Mouse (Mus musculus) CH12.LX (cell line): ENCODE results near the gene Rps27rt. TPM values are rescaled to one million over a fixed set of nuclear protein-coding genes. Genes with fewer than 3 reads are reported as not detected.

ENCODE experiments used
- DNase-seq: peaks from one replicate; pipeline ENCODE4 v3.0.0-alpha.2; 2013; ENCODE audit errors: extremely low read depth
- H3K27ac ChIP-seq: 2 replicates; pipeline ENCODE4 v1.5.1; 2012; ENCODE audit warnings: low read depth, mild to moderate bottlenecking, control low read depth, moderate library complexity; ENCODE audit not compliant: insufficient read depth
- H3K27me3 ChIP-seq: replicated peaks from 2 replicates; pipeline ENCODE3; 2012; ENCODE audit warnings: inconsistent platforms
- H3K36me3 ChIP-seq, 2 experiments: replicated peaks in 1 of 2; 2 replicates each; pipeline versions ENCODE3 to v1.6.1; 2012; ENCODE audit warnings: inconsistent platforms in 1 of 2, low read length in 1 of 2, mild to moderate bottlenecking in 1 of 2, mixed read lengths in 1 of 2, moderate library complexity in 1 of 2; ENCODE audit not compliant: control insufficient read depth in 1 of 2, insufficient read depth in 1 of 2
- H3K4me1 ChIP-seq, 2 experiments: 2 replicates each; pipeline ENCODE4 v1.6.1; 2012; ENCODE audit warnings: inconsistent platforms in 1 of 2, moderate library complexity in 1 of 2; ENCODE audit not compliant: insufficient read depth in 2 of 2, control insufficient read depth in 1 of 2
- H3K4me2 ChIP-seq: 2 replicates; pipeline ENCODE4 v1.6.1; 2012; ENCODE audit warnings: low read depth, mild to moderate bottlenecking, control low read depth; ENCODE audit not compliant: poor library complexity, insufficient read depth, severe bottlenecking
- H3K4me3 ChIP-seq, 3 experiments: fragments of 150-350 bp in 1 of 3; sonication (generic) in 1 of 3; replicated peaks in 1 of 3; 2 replicates each; pipeline versions ENCODE3 to v1.5.1; 2011 to 2012; ENCODE audit warnings: low read depth in 2 of 3, low read length in 2 of 3, mild to moderate bottlenecking in 2 of 3, moderate library complexity in 2 of 3, control low read depth in 1 of 3, improper control_type of control experiment in 1 of 3, inconsistent platforms in 1 of 3, mixed read lengths in 1 of 3; ENCODE audit not compliant: poor library complexity in 1 of 3
- H3K79me2 ChIP-seq: replicated peaks from 2 replicates; pipeline ENCODE4 v1.6.1; 2012; ENCODE audit warnings: mild to moderate bottlenecking, moderate library complexity; ENCODE audit not compliant: control insufficient read depth, poor library complexity, insufficient read depth, severe bottlenecking; ENCODE audit errors: extremely low read depth
- H3K9ac ChIP-seq: 2 replicates; pipeline ENCODE4 v1.6.1; 2012; ENCODE audit warnings: low read depth, mild to moderate bottlenecking, control low read depth, moderate library complexity; ENCODE audit not compliant: insufficient read depth
- H3K9me3 ChIP-seq: replicated peaks from 2 replicates; pipeline ENCODE3; 2012; ENCODE audit warnings: low read length, inconsistent platforms, mixed read lengths
- CHD1 ChIP-seq: IDR thresholded peaks from 2 replicates; pipeline ENCODE4 v1.6.1; 2012; ENCODE audit warnings: low read depth, low read length, improper control_type of control experiment, inconsistent platforms
- CTCF ChIP-seq, 2 experiments: IDR thresholded peaks in 1 of 2; conservative IDR thresholded peaks in 1 of 2; 2 replicates each; pipeline ENCODE4 v1.5.1; 2011 to 2012; ENCODE audit warnings: low read depth in 2 of 2, low read length in 2 of 2, improper control_type of control experiment in 1 of 2, inconsistent platforms in 1 of 2, mild to moderate bottlenecking in 1 of 2, moderate library complexity in 1 of 2
- ELF1 ChIP-seq: IDR thresholded peaks from 2 replicates; pipeline ENCODE4 v1.6.1; 2014; ENCODE audit warnings: low read depth, mild to moderate bottlenecking, inconsistent platforms, low read length, improper control_type of control experiment
- ETS1 ChIP-seq: conservative IDR thresholded peaks from 2 replicates; pipeline ENCODE4 v1.6.1; 2012; ENCODE audit warnings: low read depth, mild to moderate bottlenecking, inconsistent platforms, low read length, improper control_type of control experiment, moderate library complexity
- JUN ChIP-seq: IDR thresholded peaks from 2 replicates; pipeline ENCODE4 v1.6.1; 2011; ENCODE audit warnings: low read depth, mild to moderate bottlenecking, low read length, improper control_type of control experiment, moderate library complexity; ENCODE audit not compliant: insufficient read depth
- JUND ChIP-seq: conservative IDR thresholded peaks from 2 replicates; pipeline ENCODE4 v1.6.1; 2011; ENCODE audit warnings: low read depth, low read length, improper control_type of control experiment
- MAFK ChIP-seq: IDR thresholded peaks from 2 replicates; pipeline ENCODE4 v1.6.1; 2011; ENCODE audit warnings: low read length, improper control_type of control experiment; ENCODE audit not compliant: insufficient replicate concordance
- MAX ChIP-seq: IDR thresholded peaks from 2 replicates; pipeline ENCODE4 v1.6.1; 2011; ENCODE audit warnings: low read length, improper control_type of control experiment
- MAZ ChIP-seq: IDR thresholded peaks from 2 replicates; pipeline ENCODE4 v1.6.1; 2012; ENCODE audit warnings: low read depth, mild to moderate bottlenecking, inconsistent platforms, low read length, improper control_type of control experiment, moderate library complexity
- MEF2A ChIP-seq: IDR thresholded peaks from 2 replicates; pipeline ENCODE4 v1.6.1; 2014; ENCODE audit warnings: low read depth, mild to moderate bottlenecking, inconsistent platforms, low read length, improper control_type of control experiment, borderline replicate concordance
- MXI1 ChIP-seq: IDR thresholded peaks from 2 replicates; pipeline ENCODE4 v1.6.1; 2011; ENCODE audit warnings: mild to moderate bottlenecking, low read depth, low read length, improper control_type of control experiment
- MYC ChIP-seq: IDR thresholded peaks from 2 replicates; pipeline ENCODE4 v1.6.1; 2011; ENCODE audit warnings: low read depth, mild to moderate bottlenecking, improper control_type of control experiment, low read length
- NRF1 ChIP-seq: IDR thresholded peaks from 2 replicates; pipeline ENCODE4 v1.6.1; 2014; ENCODE audit warnings: low read depth, mild to moderate bottlenecking, inconsistent platforms, low read length, improper control_type of control experiment, moderate library complexity
- PAX5 ChIP-seq: IDR thresholded peaks from 2 replicates; pipeline ENCODE4 v1.6.1; 2012; ENCODE audit warnings: low read length, inconsistent platforms, mixed read lengths
- POLR2AphosphoS2 ChIP-seq: IDR thresholded peaks from 2 replicates; pipeline ENCODE4 v1.6.1; 2011; ENCODE audit warnings: low read depth, low read length, improper control_type of control experiment
- RAD21 ChIP-seq: IDR thresholded peaks from 2 replicates; pipeline ENCODE4 v1.6.1; 2011; ENCODE audit warnings: low read depth, mild to moderate bottlenecking, low read length, improper control_type of control experiment, moderate library complexity
- SIN3A ChIP-seq: IDR thresholded peaks from 2 replicates; pipeline ENCODE4 v1.6.1; 2012; ENCODE audit warnings: low read length, improper control_type of control experiment, inconsistent platforms
- TBP ChIP-seq: conservative IDR thresholded peaks from 2 replicates; pipeline ENCODE4 v1.6.1; 2011; ENCODE audit warnings: low read depth, low read length, improper control_type of control experiment
- TCF12 ChIP-seq: IDR thresholded peaks from 2 replicates; pipeline ENCODE4 v1.6.1; 2014; ENCODE audit warnings: low read depth, mild to moderate bottlenecking, inconsistent platforms, low read length, improper control_type of control experiment
- UBTF ChIP-seq: IDR thresholded peaks from 2 replicates; pipeline ENCODE4 v1.6.1; 2012; ENCODE audit warnings: low read depth, mild to moderate bottlenecking, inconsistent platforms, low read length, improper control_type of control experiment, moderate library complexity
- ZKSCAN1 ChIP-seq: IDR thresholded peaks from 2 replicates; pipeline ENCODE4 v1.6.1; 2012; ENCODE audit warnings: low read depth, inconsistent platforms, low read length, improper control_type of control experiment, borderline replicate concordance
- dilution Hi-C: fragments of 300-500 bp; cut with MboI; formaldehyde crosslinking; loops from 2 replicates; pipeline ENCODE4 v1.14.3; 2020; ENCODE audit warnings: low sequenced_read_pairs; ENCODE audit not compliant: extremely low pct_unique_long_range_greater_than_20kb, extremely low pct_ligation_motif_present
- in situ Hi-C: fragments of 300-500 bp; cut with MboI; formaldehyde crosslinking; loops from 3 replicates; pipeline ENCODE4 v1.14.3; 2019; ENCODE audit warnings: low sequenced_read_pairs, low pct_ligation_motif_present, low pct_unique_long_range_greater_than_20kb, mixed read lengths
- polyA plus RNA-seq: library from polyadenylated mRNA; unstranded; fragments of >175 nt; gene quantifications from 2 replicates; pipeline ENCODE4 v1.2.1, GENCODE M21; 2012; ENCODE audit warnings: low read depth; ENCODE audit not compliant: insufficient read length
- total RNA-seq, 2 experiments: library from RNA; depleted of rRNA; stranded (reverse); fragments of 300-350 nt in 1 of 2; fragments of >200 nt in 1 of 2; gene quantifications; 2 replicates each; pipeline ENCODE4 v1.2.3; 2012 to 2014

Rps27rt gene
- total and polyA plus RNA-seq, 3 experiments, result 107 to 455 (median 180) TPM

DNA sequence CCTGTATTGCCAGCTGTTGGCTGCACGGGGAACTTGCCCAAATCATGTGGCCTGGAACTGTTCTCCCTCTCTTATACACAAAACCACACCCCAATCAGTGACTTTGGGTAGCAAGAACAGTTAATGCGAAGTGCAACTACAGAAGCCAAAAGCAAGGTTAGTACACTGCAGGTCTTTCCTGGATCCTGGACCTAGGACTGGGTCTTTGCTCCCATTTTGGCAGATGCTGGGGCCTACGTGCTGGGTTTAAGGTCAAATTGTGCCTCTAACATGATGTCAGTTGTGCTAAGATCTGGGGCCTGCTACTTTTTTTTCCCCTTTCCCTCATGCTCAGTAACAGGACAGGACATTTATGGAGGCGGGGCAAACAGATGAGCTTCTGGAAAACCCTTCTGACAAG, 13.2 kb upstream of the Rps27rt start:
- Histone ChIP-seq H3K4me1 (no peaks in the 10 kb centered on the region), H3K9ac (no peak overlapping the region), H3K4me2 (no peak overlapping the region), H3K36me3 (no peaks in the 10 kb centered on the region), H3K9me3 (peaks cover 4% of the 10 kb centered on the region), H3K27me3 (no peaks in the 10 kb centered on the region), H3K79me2 (no peaks in the 10 kb centered on the region), H3K4me3 (no peak overlapping the region), H3K27ac (no peak overlapping the region)
- dilution Hi-C loops, result no loop called here
- no peak for TF ChIP-seq MYC
- TF ChIP-seq POLR2AphosphoS2, result no peak
- in situ Hi-C loops, result no loop called here
- no peak for DNase-seq

DNA sequence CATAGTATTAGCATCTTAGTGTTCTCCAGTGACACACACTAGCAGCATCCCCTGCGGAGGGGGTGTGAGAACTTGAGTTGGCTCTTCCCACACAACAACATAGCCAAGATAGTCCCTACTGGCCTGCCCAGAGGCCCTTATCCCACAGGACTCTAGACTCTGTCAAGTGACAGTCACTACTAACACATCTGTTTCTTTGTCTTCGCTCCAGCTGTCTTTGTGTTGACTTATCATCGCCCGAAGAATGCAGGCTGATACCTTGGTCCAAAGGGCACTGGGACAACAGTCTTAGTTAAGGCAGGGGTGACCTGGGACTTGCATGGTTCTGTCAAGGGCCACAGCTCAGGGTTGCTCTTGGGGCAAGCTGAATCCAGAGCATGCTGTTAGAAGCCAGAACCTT, 12.7 kb upstream of the Rps27rt start:
- Histone ChIP-seq H3K4me1 (no peaks in the 10 kb centered on the region), H3K79me2 (no peaks in the 10 kb centered on the region), H3K36me3 (no peaks in the 10 kb centered on the region), H3K27me3 (no peaks in the 10 kb centered on the region), H3K4me3 (no peak overlapping the region), H3K9me3 (peaks cover 3% of the 10 kb centered on the region), H3K4me2 (no peak overlapping the region), H3K9ac (no peak overlapping the region), H3K27ac (no peak overlapping the region)
- TF ChIP-seq SIN3A, result no peak
- no peak for TF ChIP-seq CHD1
- TF ChIP-seq ZKSCAN1, result no peak
- TF ChIP-seq TBP, result no peak
- no peak for TF ChIP-seq PAX5
- TF ChIP-seq NRF1, result no peak
- TF ChIP-seq MEF2A, result no peak
- no peak for TF ChIP-seq UBTF
- TF ChIP-seq MXI1, result no peak
- TF ChIP-seq ELF1, result no peak
- no peak for TF ChIP-seq CTCF (conservative IDR thresholded peaks at IDR 0.05 in 1 of 2, IDR thresholded peaks at IDR 0.05 in 1 of 2; ENCODE audit: low read depth in 2 of 2, low read length in 2 of 2)
- TF ChIP-seq RAD21, result no peak
- TF ChIP-seq POLR2AphosphoS2, result no peak
- no peak for TF ChIP-seq MAX
- TF ChIP-seq JUN, result no peak
- no peak for TF ChIP-seq JUND
- TF ChIP-seq MAFK, result no peak
- no peak for TF ChIP-seq ETS1
- TF ChIP-seq TCF12, result no peak
- no peak for TF ChIP-seq MAZ
- dilution Hi-C loops (no loop called here), in situ Hi-C loops (no loop called here)
- no peak for DNase-seq
